Mouse (Mus musculus) fibroblast of lung, adult 2 months (primary cell): Measurements from ENCODE around the gene Olfr796.

Experiments used
- DNase-seq: peaks from one replicate; pipeline ENCODE4 v3.0.0-alpha.2; 2011; ENCODE audit warnings: low read depth

The Olfr796 gene

GRCm38 (mm10) chr10:129612470-129612869 is at the start of gene Olfr796:
Gene Olfr796, minus strand, starts transcription at chr10:129612570.
- DNase-seq, result no peak

- DNase-seq, result no peak
Measured at GRCm38 (mm10) chr10:129657394-129657793, 45.0 kb upstream of the Olfr796 start, which contains the start of gene Olfr800. Gene Olfr800, plus strand, starts transcription at chr10:129657694.

GRCm38 (mm10) chr10:129651763-129652162 is 39.4 kb upstream of the Olfr796 start:
- no peak for DNase-seq

- DNase-seq, result no peak
Measured at GRCm38 (mm10) chr10:129637184-129637583, 24.8 kb upstream of the Olfr796 start, which contains the start of gene Olfr799. Gene Olfr799, plus strand, starts transcription at chr10:129637484.

GRCm38 (mm10) chr10:129627834-129628233 is 15.5 kb upstream of the Olfr796 start, which contains the start of gene Olfr798:
Gene Olfr798, minus strand, starts transcription at chr10:129627934.
- DNase-seq, result no peak

GRCm38 (mm10) chr10:129623251-129623650 is 10.9 kb upstream of the Olfr796 start:
- no peak for DNase-seq

GRCm38 (mm10) chr10:129621724-129622123 is 9.4 kb upstream of the Olfr796 start:
- DNase-seq, result no peak

- DNase-seq, result no peak
Measured at GRCm38 (mm10) chr10:129577066-129577465, 35.3 kb downstream of the Olfr796 start.

- no peak for DNase-seq
Measured at GRCm38 (mm10) chr10:129567355-129567754, 45.0 kb downstream of the Olfr796 start, which contains the start of gene Olfr794. Gene Olfr794, plus strand, starts transcription at chr10:129567655.
